Mouse (Mus musculus): ENCODE data around the gene Tnfsf14. TPM values are rescaled to one million over a fixed set of nuclear protein-coding genes. Genes with fewer than 3 reads are reported as not detected.

Gene Tnfsf14
- polyA plus RNA-seq, 1 experiment from 2014 or later, result 1.6 TPM

DNA sequence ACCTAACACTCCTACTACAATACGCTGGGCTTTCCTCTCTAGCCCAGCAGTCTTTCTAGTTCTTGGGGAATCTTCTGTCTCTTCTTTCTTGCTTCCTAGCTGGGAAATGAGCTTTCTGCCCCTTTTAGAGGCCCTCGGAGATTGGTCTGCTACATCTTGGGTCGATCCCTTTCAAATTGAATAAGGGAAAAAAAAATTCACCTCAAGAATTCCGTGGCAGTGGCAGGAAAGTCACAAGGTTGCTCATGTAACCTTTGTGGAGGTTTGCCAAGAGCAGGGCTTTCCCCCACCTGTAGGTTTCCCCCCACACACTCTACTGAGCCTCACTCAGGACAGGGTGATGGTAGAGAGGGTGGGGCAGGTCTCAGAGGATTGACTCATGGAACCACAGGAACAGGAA, 40.2 kb downstream of the Tnfsf14 start:
- Histone ChIP-seq H3K4me3 (no peak overlapping the region), H3K4me2 (no peak overlapping the region), H3K9me3 (replicated peaks) (peaks cover 8% of the 10 kb centered on the region; the same call in 1 of the 2 replicates), H3K27me3 (replicated peaks) (peaks cover 34% of the 10 kb centered on the region), H3K9ac (no peak overlapping the region), H3K36me3 (no peaks in the 10 kb centered on the region), H3K4me1 (no peaks in the 10 kb centered on the region), H3K27ac (no peak overlapping the region)
- 61% methylated on average over 4 of the region's 4 CpGs for WGBS (ENCODE audit: insufficient replicate concordance)
- ATAC-seq, result no peak

DNA sequence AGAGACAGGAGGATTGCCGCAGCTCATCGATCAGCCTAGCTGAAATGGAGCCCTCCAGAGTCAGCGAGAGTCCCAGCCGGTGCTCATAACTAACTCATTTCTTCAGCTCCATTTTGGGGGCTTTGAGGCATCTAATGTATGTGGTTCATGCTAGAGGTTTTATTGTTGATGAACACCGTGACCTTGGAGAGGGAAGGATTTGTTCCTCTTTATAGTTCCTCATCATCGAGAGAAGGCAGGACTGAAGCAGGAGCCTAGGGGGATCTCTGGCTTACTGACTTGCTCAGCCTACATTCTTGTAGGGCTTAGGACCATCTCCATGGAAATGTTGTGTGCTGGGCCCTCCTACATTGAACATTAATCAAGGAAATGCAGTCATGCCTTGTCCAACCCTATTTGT, 41.0 kb downstream of the Tnfsf14 start:
- Histone ChIP-seq H3K36me3 (no peaks in the 10 kb centered on the region), H3K4me2 (no peak overlapping the region), H3K9ac (no peak overlapping the region), H3K4me1 (no peaks in the 10 kb centered on the region), H3K4me3 (no peak overlapping the region), H3K27ac (no peak overlapping the region), H3K27me3 (replicated peaks) (peaks cover 41% of the 10 kb centered on the region), H3K9me3 (replicated peaks) (peaks cover 8% of the 10 kb centered on the region; the same call in 1 of the 2 replicates)
- no peak for ATAC-seq
- WGBS (ENCODE audit: insufficient replicate concordance), result 62% methylated on average over 6 of the region's 6 CpGs

DNA sequence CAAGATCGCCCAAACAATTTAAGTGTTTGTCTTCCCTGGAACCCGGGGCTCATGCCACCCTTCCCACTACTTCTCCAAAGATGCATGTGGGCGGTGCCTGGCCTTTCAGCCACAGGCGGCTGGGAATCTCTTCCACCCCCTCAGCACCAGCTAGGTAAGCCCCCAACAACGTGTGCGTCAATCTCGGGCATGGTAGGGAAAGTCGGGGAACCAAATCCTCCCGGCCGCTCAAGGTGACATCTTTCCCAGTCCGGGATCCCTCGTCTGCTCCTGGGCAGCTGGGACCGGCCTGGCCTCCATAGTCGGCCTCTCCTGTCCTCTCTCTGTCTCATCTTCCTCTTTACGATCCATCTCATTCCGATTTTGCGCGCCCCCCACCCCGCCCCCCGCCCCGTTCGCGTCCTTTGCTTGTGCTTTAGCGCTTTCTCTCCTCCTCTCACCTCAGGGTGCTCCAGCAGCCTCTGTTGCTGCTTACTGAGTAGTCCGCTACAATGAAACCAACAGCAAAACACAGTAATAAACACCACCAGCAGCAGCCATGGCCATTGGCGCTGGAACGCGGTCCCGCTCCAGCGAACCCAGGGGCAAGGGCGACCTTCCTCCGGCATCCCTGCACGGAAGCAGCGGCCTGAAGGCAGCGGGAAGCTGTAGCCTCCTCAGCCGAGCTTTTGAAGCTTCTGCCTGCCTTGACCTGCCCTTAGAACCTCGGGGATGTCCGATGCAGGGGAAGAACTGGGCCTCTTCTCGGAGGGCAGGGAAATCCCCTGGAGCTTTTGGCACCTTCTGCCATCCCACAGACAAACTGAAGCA, 44.8 kb downstream of the Tnfsf14 start, which contains the start of gene Cd70:
TSS of gene Cd70 (minus strand) at position 784 of the 810 bp plus-strand sequence.
- no peak for ATAC-seq
- H3K4me3 ChIP-seq, result no peak within 1 kb of the TSS
- H3K27ac ChIP-seq, result no peak within 1 kb of the TSS
- H3K4me1 ChIP-seq, result no peaks in the 10 kb centered on the region
- no peaks in the 10 kb centered on the region for H3K36me3 ChIP-seq
- 5% methylated on average over 39 of the region's 39 CpGs for WGBS (ENCODE audit: insufficient replicate concordance)
- H3K27me3 ChIP-seq (replicated peaks), result peaks cover 75% of the 10 kb centered on the region
- H3K9me3 ChIP-seq (replicated peaks), result peaks cover 8% of the 10 kb centered on the region; the same call in 1 of the 2 replicates
- H3K4me2 ChIP-seq, result peak within 1 kb of the TSS; percentile 27; the same call in 1 of the 2 replicates
- H3K9ac ChIP-seq, result no peak within 1 kb of the TSS

DNA sequence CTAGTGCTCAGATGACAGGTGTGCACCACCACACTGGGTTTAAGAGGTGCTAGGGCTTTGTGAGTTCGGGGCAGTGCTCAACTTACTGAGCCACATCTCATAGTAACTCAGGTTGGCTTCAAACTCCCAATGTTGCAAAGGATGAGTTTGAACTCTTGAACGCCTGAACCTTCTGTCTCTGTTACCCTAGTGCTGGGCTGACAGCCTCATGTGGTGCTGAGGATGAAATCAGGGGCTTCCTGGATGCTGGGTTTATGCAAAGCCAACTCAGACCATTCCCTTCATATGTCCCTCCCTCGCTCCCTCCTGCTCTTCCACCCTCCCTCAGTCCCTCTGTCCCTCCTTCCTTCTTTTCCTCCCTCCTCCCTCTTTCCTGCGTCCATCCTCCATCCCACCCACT, 45.6 kb downstream of the Tnfsf14 start:
- no peak overlapping the region for H3K4me2 ChIP-seq
- no peaks in the 10 kb centered on the region for H3K4me1 ChIP-seq
- H3K9me3 ChIP-seq (replicated peaks), result peaks cover 8% of the 10 kb centered on the region; the same call in 1 of the 2 replicates
- no peak overlapping the region for H3K9ac ChIP-seq
- H3K4me3 ChIP-seq, result no peak overlapping the region
- H3K27me3 ChIP-seq (replicated peaks), result peaks cover 79% of the 10 kb centered on the region
- no peaks in the 10 kb centered on the region for H3K36me3 ChIP-seq
- no peak for ATAC-seq
- WGBS (ENCODE audit: insufficient replicate concordance), result 51% methylated on average over 4 of the region's 4 CpGs
- no peak overlapping the region for H3K27ac ChIP-seq

DNA sequence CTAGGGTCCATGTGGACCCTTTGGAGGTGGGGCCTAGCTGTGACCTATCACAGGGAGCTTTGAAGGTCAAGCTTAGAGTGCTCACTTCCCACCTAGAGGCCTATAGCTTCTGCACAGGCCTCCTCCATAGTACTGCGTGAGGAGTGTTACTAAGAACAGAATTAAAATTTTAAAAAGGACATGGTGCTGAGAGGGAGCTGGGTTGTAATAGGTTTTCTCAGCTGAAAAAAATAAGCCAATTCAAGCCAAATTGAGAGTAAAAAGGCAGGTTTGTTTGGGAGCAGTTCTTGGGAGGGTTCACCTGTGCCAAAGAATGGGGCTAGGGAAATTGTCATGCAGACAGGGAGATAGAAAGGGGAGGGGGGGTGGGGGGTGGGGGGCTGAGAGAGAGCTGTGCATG, 48.9 kb downstream of the Tnfsf14 start:
- no peak overlapping the region for H3K27ac ChIP-seq
- 47% methylated on average over 1 of the region's 1 CpGs for WGBS (ENCODE audit: insufficient replicate concordance)
- H3K36me3 ChIP-seq, result no peaks in the 10 kb centered on the region
- H3K9ac ChIP-seq, result no peak overlapping the region
- H3K27me3 ChIP-seq (replicated peaks), result peaks cover 60% of the 10 kb centered on the region
- ATAC-seq, result no peak
- H3K9me3 ChIP-seq (replicated peaks), result no peaks in the 10 kb centered on the region
- H3K4me1 ChIP-seq, result peaks cover 2% of the 10 kb centered on the region; the same call in 1 of the 2 replicates
- H3K4me3 ChIP-seq, result no peak overlapping the region
- H3K4me2 ChIP-seq, result no peak overlapping the region

DNA sequence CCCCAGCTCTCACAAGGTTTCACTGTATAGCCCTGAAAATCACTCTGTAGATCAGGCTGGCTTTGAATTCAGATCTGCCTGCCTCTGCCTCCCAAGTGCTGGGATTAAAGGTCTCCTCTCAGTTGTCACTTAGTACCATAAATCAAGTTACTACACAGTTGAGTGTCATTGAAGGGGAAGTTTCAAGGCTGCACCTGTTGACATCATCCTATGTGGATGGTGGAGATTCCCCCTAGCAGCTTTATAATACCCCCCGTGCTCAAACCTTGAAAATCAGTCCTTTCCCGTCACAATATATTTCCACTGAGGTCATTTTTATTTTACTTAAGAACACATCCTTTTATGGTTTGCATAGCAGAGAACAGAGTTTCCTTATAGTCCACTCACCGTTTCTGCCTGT, 50.3 kb downstream of the Tnfsf14 start:
- H3K9ac ChIP-seq, result no peak overlapping the region
- H3K4me1 ChIP-seq, result peaks cover 15% of the 10 kb centered on the region
- WGBS (ENCODE audit: insufficient replicate concordance), result 73% methylated on average over 3 of the region's 3 CpGs
- H3K27me3 ChIP-seq (replicated peaks), result peaks cover 46% of the 10 kb centered on the region
- no peaks in the 10 kb centered on the region for H3K36me3 ChIP-seq
- H3K4me2 ChIP-seq, result no peak overlapping the region
- no peaks in the 10 kb centered on the region for H3K9me3 ChIP-seq (replicated peaks)
- H3K27ac ChIP-seq, result no peak overlapping the region
- ATAC-seq, result no peak
- no peak overlapping the region for H3K4me3 ChIP-seq

DNA sequence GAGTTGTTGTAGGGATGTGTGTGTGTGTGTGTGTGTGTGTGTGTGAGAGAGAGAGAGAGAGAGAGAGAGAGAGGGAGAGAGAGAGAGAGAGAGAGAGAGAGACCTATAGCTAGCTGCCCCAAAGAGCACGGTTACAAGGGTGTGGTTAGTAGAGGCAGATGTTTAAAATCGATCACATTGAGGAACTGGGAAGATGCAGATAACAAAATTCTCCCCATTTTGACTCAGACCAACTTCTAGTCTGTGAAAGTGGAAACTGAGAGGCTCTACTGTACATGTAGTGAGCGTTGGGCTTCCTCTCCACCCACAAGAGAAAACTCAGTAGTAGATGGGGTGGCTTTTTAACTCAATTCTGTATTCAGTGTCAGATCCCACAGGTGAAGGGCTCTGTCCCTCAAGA, 54.3 kb downstream of the Tnfsf14 start:
- H3K27ac ChIP-seq, result no peak overlapping the region
- 30% methylated on average over 3 of the region's 3 CpGs for WGBS (ENCODE audit: insufficient replicate concordance)
- no peaks in the 10 kb centered on the region for H3K9me3 ChIP-seq (replicated peaks)
- H3K4me3 ChIP-seq, result no peak overlapping the region
- peaks cover 6% of the 10 kb centered on the region; the same call in 1 of the 2 replicates for H3K27me3 ChIP-seq (replicated peaks)
- peaks cover 17% of the 10 kb centered on the region for H3K4me1 ChIP-seq
- no peak overlapping the region for H3K4me2 ChIP-seq
- no peak overlapping the region for H3K9ac ChIP-seq
- peak; percentile 40; the same call in 1 of the 2 replicates for ATAC-seq
- no peaks in the 10 kb centered on the region for H3K36me3 ChIP-seq

Small RNA genes within 50 kb of the gene (microRNA-seq; reads per million reads assigned to microRNA genes)
- gene Mir6978, result not detected

Other genes with a start within 250 kb of the Tnfsf14 start
- not detected in 2 replicates for gene Acer1, start 212.1 kb downstream of the Tnfsf14 start, polyA plus RNA-seq (2016; fragmentation: Nextera tagmentation; extraction: Ambion mirVana)
- 108 and 115 TPM in 2 replicates for gene Clpp, start 203.9 kb downstream of the Tnfsf14 start, polyA plus RNA-seq (2016; fragmentation: Nextera tagmentation; extraction: Ambion mirVana)
- gene Alkbh7, start 196.8 kb downstream of the Tnfsf14 start, polyA plus RNA-seq (2016; fragmentation: Nextera tagmentation; extraction: Ambion mirVana), result 24.5 and 25.1 TPM in 2 replicates
- gene Pspn, start 194.2 kb downstream of the Tnfsf14 start, polyA plus RNA-seq (2016; fragmentation: Nextera tagmentation; extraction: Ambion mirVana), result 0.29 and 0.31 TPM in 2 replicates
- 76.4 and 78.5 TPM in 2 replicates for gene Gtf2f1, start 182.9 kb downstream of the Tnfsf14 start, polyA plus RNA-seq (2016; fragmentation: Nextera tagmentation; extraction: Ambion mirVana)
- 0.11 and 0.33 TPM in 2 replicates for gene Gm17949, start 182.7 kb downstream of the Tnfsf14 start, polyA plus RNA-seq (2016; fragmentation: Nextera tagmentation; extraction: Ambion mirVana)
- gene Khsrp, start 162.7 kb downstream of the Tnfsf14 start, polyA plus RNA-seq (2016; fragmentation: Nextera tagmentation; extraction: Ambion mirVana), result 54.9 and 57.1 TPM in 2 replicates
- not detected in 2 replicates for gene Slc25a41, start 152.5 kb downstream of the Tnfsf14 start, polyA plus RNA-seq (2016; fragmentation: Nextera tagmentation; extraction: Ambion mirVana)
- gene Crb3, start 135.1 kb downstream of the Tnfsf14 start, polyA plus RNA-seq (2016; fragmentation: Nextera tagmentation; extraction: Ambion mirVana), result 2.5 and 3.0 TPM in 2 replicates
- 3.2 and 3.5 TPM in 2 replicates for gene Slc25a23, start 134.3 kb downstream of the Tnfsf14 start, polyA plus RNA-seq (2016; fragmentation: Nextera tagmentation; extraction: Ambion mirVana)
- gene Dennd1c, start 115.7 kb downstream of the Tnfsf14 start, polyA plus RNA-seq (2016; fragmentation: Nextera tagmentation; extraction: Ambion mirVana), result 1.8 and 2.2 TPM in 2 replicates
- gene Tubb4a, start 106.4 kb downstream of the Tnfsf14 start, polyA plus RNA-seq (2016; fragmentation: Nextera tagmentation; extraction: Ambion mirVana), result 1.1 and 1.4 TPM in 2 replicates
- 2.3 and 2.4 TPM in 2 replicates for gene Tnfsf9, start 88.9 kb downstream of the Tnfsf14 start, polyA plus RNA-seq (2016; fragmentation: Nextera tagmentation; extraction: Ambion mirVana)
- gene Cd70, start 44.4 kb downstream of the Tnfsf14 start, polyA plus RNA-seq (2016; fragmentation: Nextera tagmentation; extraction: Ambion mirVana), result not detected in 2 replicates
- 95.1 and 100 TPM in 2 replicates for gene C3, start 34.0 kb upstream of the Tnfsf14 start, polyA plus RNA-seq (2016; fragmentation: Nextera tagmentation; extraction: Ambion mirVana)
- gene Gpr108, start 54.3 kb upstream of the Tnfsf14 start, polyA plus RNA-seq (2016; fragmentation: Nextera tagmentation; extraction: Ambion mirVana), result 18.2 and 18.4 TPM in 2 replicates
- 14.7 and 15.3 TPM in 2 replicates for gene Trip10, start 55.3 kb upstream of the Tnfsf14 start, polyA plus RNA-seq (2016; fragmentation: Nextera tagmentation; extraction: Ambion mirVana)
- gene Vav1, start 84.9 kb upstream of the Tnfsf14 start, polyA plus RNA-seq (2016; fragmentation: Nextera tagmentation; extraction: Ambion mirVana), result 14.2 and 14.3 TPM in 2 replicates
- 9.5 and 11.6 TPM in 2 replicates for gene Adgre1, start 164.5 kb upstream of the Tnfsf14 start, polyA plus RNA-seq (2016; fragmentation: Nextera tagmentation; extraction: Ambion mirVana)